In the genomic region with DNA sequence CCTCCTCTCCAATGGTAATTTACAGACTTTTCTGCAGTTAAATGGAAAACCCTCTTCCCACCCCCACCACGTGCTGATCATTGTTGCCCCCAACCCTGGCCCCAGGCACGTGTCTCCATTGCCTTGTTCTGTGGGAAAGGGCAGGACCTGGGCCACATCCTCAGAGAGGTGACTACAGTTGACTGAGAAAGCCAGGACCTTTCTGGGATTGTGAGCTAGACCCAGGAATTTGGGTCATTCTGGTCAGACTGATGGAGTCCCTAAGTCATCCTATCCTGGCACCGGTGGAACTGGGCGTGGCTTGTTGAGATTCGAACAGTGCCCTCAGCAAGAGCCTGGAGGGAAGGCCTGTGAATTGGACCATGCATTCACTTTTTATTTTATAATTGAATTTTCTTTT, we compare ENCODE assay signal across 8 mouse cellular contexts. TPM values are rescaled to one million over a fixed set of nuclear protein-coding genes. Genes with fewer than 3 reads are reported as not detected.
DNase-seq lines count a peak whose midpoint lies in the region; ATAC-seq lines count a peak whose summit lies in the region.

No protein-coding gene starts in this region.

- H3K9me3 ChIP-seq in intestine, embryonic 14.5 days (ENCODE audit: control insufficient read depth, low read length), result no peaks in the 10 kb centered on the region
- H3K9me3 ChIP-seq in liver, embryonic 15.5 days (replicated peaks), result no peaks in the 10 kb centered on the region

- no peaks in the 10 kb centered on the region for H3K27me3 ChIP-seq in intestine, embryonic 14.5 days (replicated peaks; ENCODE audit: control insufficient read depth, insufficient read depth, low read length)
- peaks cover 65% of the 10 kb centered on the region for H3K27me3 ChIP-seq in liver, embryonic 15.5 days
- H3K27me3 ChIP-seq in splenic B cell, adult 2 months (ENCODE audit: control insufficient read depth, insufficient read depth, low read length, poor library complexity, severe bottlenecking), result peaks cover 6% of the 10 kb centered on the region

- H3K9ac ChIP-seq in intestine, embryonic 14.5 days (ENCODE audit: low read length), result peak overlapping the region; percentile 81
- no peak overlapping the region for H3K9ac ChIP-seq in liver, embryonic 15.5 days

- H3K4me1 ChIP-seq in intestine, embryonic 14.5 days (replicated peaks; ENCODE audit: control insufficient read depth, insufficient read depth, low read length), result peaks cover 22% of the 10 kb centered on the region
- H3K4me1 ChIP-seq in liver, embryonic 15.5 days (replicated peaks), result peaks cover 24% of the 10 kb centered on the region

- H3K36me3 ChIP-seq in intestine, embryonic 14.5 days (ENCODE audit: control insufficient read depth, insufficient read depth, low read length), result no peaks in the 10 kb centered on the region
- H3K36me3 ChIP-seq in liver, embryonic 15.5 days (replicated peaks), result no peaks in the 10 kb centered on the region
- H3K36me3 ChIP-seq in splenic B cell, adult 2 months (ENCODE audit: control insufficient read depth, insufficient read depth, low read length, poor library complexity, severe bottlenecking), result no peaks in the 10 kb centered on the region

- WGBS in intestine, embryonic 14.5 days, result 21% methylated on average over 5 of the region's 5 CpGs
- WGBS in liver, embryonic 15.5 days (ENCODE audit: insufficient replicate concordance), result 27% methylated on average over 5 of the region's 5 CpGs

- peak overlapping the region; percentile 89 for H3K4me2 ChIP-seq in intestine, embryonic 14.5 days (ENCODE audit: low read length)
- peak overlapping the region; percentile 74 for H3K4me2 ChIP-seq in liver, embryonic 15.5 days

- peak overlapping the region; percentile 99 for H3K27ac ChIP-seq in intestine, embryonic 14.5 days (ENCODE audit: low read depth)
- no peak overlapping the region for H3K27ac ChIP-seq in liver, embryonic 15.5 days (replicated peaks)

- peak; percentile 17 for DNase-seq in gastrocnemius, postnatal 10 days
- no peak for DNase-seq in gastrocnemius, postnatal 36 days
- peak; percentile 27 for DNase-seq in fibroblast of lung, adult 2 months (ENCODE audit: low read depth)
- DNase-seq in intestine, embryonic 14.5 days (ENCODE audit: low spot score), result no peak
- peak; percentile 4 for DNase-seq in splenic B cell, adult 2 months (ENCODE audit: low read depth, low spot score)
- no peak for DNase-seq in layer of hippocampus, adult 9-10 months (ENCODE audit: low spot score)
- DNase-seq in thymus, postnatal 25 days, result no peak

- intact Hi-C loops in gastrocnemius, postnatal 36 days (cut with DNase I), result no loop called here

- no peak for ATAC-seq in intestine, embryonic 14.5 days (replicated peaks; ENCODE audit: low FRiP score, low TSS enrichment, low read depth)
- no peak for ATAC-seq in liver, embryonic 15.5 days (ENCODE audit: insufficient read depth)

- H3K4me3 ChIP-seq in intestine, embryonic 14.5 days (ENCODE audit: low read depth, low read length), result peak overlapping the region; percentile 94
- H3K4me3 ChIP-seq in liver, embryonic 15.5 days (replicated peaks), result no peak overlapping the region

RNA-seq across cellular contexts. Expression of a gene that starts 4.4 kb away (rescaled TPM):
- 10 to 100 TPM; 11.4 to 12.8 TPM for total RNA-seq in gastrocnemius, postnatal 10 days (2021)
- 1 to 10 TPM; 2.6 to 2.9 TPM for total RNA-seq in gastrocnemius, postnatal 36 days (2021)
- polyA plus RNA-seq in intestine, embryonic 14.5 days (2014; fragmentation: Nextera tagmentation; extraction: Ambion mirVana), result 502 and 573 TPM in 2 replicates
- 105 and 126 TPM in 2 replicates for polyA plus RNA-seq in liver, embryonic 15.5 days (2015; fragmentation: Nextera tagmentation; extraction: Ambion mirVana)

Comparison
In these comparisons a context has a peak if more than half of its experiments do, and no peak if none do; other contexts are left out.
1. DNase-seq: peak in gastrocnemius, postnatal 10 days (single experiment), fibroblast of lung, adult 2 months (single experiment) and splenic B cell, adult 2 months (single experiment); none in gastrocnemius, postnatal 36 days (0 of 2), intestine, embryonic 14.5 days (single experiment), layer of hippocampus, adult 9-10 months (single experiment) and thymus, postnatal 25 days (single experiment).